Mouse (Mus musculus): ENCODE measurements at regions not wholly inside any gene's neighbourhood (a gene's known extent, or its start where the extent isn't known, plus 50 kb on each side); places are given as distances from the start of the nearest gene placed in this dataset.

DNA sequence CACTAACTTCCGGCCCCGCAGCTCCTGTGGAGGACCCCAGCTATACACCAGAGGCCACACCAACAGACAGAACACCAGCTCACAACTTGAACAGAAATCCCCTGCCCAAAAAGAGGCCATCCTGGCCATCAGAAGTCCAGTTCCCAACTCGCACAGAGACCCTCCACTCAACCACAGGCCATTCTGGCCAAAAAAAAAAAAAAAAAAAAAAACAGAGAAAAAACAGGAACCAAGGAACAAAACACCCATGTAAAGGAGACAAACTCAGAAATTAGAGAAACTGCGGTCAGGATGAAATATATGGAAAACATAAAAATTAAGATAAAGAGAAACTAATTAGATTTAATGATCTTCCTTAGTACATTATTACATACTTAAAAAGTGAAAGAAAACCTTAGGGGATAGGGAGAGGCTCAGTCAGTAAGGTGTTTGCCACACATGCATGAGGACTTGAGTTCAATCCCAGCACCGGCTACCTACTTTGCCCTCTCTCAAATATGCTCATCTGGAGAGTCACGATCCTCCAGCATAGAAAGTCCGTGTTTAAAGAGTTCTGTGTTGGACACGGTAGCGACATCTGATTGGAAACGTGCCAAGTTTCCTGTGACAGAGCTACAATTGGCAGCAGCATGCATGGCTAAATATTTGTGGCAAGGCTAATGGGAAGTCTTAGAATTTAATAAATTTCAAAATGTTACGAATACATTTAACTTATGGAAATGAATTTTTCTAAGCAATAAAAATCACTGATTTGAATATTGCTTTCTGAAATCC is 51.9 kb upstream of the Pde7b start:
- no peak for DNase-seq

DNA sequence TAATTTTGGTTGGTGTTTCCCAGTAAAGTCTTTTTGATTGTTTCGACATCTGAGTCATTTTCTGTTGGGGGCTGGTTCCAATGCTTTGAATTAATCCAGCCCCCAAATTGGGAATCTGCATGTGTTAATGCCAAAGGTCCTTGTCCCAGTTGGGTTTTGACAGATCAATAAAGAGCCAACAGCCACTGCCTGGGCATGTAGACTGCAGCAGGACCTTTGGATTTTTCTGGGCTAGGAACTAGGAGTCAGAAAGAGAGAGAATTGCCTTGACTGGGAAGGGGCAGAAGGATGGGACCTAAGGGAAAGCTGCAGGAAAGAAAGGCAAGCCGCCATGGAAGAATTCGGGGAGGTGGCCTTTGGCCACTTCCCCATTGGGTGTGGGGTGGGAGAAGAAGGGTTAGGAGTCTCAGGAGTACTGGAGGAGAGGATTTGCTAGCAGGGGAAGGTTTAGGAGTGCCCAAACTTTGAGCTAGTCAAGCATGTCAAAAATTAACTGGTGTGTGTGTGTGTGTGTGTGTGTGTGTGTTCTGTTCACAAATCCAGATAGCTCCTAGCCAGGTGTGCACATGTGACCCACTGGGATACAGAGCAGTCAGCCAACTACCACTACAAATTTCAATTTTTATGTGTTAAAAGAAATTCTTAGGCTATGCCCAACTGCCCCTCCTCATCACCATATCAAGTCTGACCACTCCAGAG is 51.0 kb upstream of the Pde7b start:
- DNase-seq: no peak

Data from B cell, adult 2 months (primary cell).